Mouse (Mus musculus) thymus, postnatal 10 days (tissue): ENCODE measurements around the gene Gins2.
A peak's percentile ranks its signal among the peaks of the same experiment; 100 is the strongest.

ENCODE experiments used
- DNase-seq, 2 experiments: peaks; one replicate each; pipeline ENCODE4 v3.0.0; 2021; ENCODE audit warnings: low spot score in 2 of 2

The Gins2 gene

DNA sequence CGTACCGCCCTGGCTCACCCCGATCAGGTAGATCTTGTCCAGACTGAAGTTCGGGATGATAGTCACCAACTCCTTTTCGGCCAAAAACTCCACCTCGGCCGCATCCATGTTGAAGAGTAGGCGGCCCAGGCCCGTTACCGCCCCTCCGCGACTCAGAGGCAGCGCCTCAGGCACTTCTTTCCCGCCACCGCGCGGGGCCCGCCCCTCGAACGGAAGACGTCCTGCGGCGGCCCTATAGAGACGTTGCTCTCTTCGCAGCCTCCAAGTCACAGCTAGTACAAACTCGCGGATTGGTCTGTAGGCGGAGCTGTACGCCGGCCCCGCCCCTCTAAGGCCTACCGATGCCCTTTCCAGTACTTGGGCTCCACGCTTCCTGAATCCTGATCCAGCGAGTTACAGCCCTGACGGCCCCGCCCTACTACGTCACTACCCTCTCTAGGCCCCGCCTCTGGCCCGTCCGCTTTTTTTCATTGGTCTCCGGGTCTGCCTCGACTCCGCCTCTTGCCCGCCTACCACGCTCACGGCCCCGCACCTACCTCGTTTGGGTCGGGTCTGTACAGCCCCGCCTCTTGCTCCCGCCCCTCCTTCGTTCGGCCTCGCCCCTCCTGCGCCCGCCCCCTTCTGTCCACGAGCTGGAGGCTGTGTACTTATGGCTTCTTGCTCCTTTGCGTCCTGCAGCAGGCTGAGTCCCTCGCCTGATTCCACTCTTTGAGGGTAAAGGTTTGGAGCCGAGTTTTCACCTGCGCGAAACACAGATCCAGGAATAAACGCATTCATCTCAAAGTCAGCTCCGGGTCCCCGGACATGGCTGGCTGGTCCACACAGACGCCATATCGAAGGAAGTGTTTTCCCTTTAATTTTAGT, at the start of gene Gins2:
Gene Gins2, minus strand, starts transcription at position 397 of the 864 bp plus-strand sequence.
- DNase-seq = peak; percentile 98 to 99

DNA sequence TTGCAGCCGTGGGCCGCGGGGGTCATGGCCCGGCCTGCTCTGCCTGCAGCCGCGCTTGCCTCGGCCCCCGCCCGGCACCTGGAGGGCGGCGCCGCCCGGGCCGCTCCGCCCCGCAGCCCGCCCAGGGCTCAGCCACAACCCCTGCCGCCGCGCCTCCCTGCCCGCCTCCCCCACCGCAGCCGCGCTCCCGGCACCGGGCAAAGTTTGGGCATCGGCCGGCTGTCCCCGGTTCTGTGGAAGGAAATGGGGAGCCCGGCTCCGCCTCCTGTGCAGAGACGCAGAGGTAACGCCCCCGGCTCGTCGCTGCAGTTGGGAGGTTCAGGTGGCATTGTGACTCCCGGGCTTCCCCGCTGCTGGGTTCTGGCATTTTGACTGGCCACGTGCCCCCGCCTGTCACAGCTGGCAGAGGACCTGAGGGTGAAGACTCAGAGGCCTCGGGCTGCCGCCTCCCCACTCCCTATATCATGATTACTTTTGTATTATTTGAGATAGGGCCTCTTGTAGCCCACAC, 45.3 kb upstream of the Gins2 start:
- DNase-seq = peak; percentile 58 to 61

GRCm38 (mm10) chr8:120633665-120634271, 44.7 kb upstream of the Gins2 start:
- no peak for DNase-seq

DNA sequence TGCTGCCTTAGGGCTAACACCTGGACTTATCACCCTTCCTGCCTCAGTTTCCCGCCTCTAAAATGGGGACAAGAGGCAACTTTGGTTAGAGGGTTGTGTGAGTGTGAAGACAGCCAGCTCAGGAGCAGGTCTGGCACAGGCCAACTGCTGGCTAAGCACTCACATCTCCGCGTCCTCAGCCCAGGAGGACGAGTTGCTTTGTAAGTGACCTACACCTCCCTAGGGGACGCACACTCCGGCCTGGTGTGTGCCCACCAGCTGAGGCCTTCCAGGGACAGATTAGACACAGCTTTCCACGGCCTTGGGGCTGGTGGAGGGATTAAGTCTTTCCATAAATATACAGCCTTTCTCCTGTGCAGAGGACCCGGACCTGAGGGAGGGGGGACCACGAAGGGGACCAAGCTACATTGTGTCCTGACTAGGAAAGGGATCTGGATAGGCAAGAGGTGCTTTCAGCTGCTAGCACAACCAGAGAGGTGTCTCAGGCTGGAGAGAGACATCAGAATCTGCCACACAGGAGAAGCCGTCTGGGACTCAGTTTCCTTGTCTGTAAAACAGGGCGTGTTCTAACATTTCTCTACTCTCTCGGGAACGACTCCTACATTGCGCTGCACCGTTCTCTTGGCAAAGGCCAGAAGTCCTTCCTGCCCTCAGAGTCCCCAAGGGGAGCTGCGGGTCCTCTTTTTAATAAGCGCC, 44.0 kb upstream of the Gins2 start:
- DNase-seq = no peak

DNA sequence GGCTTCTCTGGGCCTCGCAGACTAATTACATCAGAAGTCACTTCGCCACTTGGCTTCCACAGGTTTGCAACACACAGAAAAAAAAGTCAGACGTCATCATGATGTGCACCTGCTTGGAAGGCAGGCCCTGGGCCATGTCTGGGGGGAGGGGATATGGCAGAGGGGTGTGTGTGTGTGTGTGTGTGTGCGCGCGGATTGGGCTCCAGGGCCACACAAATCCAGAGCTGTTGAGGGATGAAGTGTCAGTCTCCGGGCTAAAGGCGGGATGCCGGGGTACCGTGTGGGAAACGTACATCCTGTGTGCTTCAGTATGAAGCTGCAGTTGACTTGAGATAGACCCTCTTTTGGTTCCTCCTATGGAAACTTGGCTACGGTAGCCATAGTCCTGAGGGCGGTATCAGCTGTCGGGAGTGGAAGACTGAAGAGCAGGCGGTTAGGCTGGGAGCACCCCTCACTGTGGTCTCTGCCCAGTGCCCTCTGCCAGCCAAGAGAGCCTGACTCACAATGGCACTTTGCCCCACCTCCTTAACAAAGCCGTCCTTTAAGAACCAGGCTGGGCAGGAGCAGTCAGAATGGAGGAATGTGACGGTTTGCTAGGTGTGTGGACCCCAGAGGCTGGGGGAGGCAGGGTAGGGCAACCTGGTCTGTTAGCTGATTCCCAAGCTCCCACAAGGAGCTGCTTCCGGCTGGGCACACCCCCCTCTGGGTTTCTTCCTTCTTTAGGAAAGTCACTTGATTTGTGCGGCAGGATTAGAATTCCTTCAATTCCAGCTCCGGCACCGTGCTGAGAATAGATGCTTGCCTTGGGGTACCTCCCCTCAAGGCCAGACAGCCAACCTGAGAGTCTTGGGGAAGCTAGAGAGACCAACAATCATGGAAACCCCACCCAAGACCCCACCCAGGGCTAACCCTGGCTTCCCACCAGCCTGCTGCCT, 42.6 kb upstream of the Gins2 start:
- no peak for DNase-seq

- no peak for DNase-seq
Measured at GRCm38 (mm10) chr8:120630848-120631247, 41.7 kb upstream of the Gins2 start.

- no peak for DNase-seq
Measured at GRCm38 (mm10) chr8:120630031-120630430, 40.9 kb upstream of the Gins2 start.

- DNase-seq = no peak
Measured at GRCm38 (mm10) chr8:120627298-120627697, 38.2 kb upstream of the Gins2 start.

DNA sequence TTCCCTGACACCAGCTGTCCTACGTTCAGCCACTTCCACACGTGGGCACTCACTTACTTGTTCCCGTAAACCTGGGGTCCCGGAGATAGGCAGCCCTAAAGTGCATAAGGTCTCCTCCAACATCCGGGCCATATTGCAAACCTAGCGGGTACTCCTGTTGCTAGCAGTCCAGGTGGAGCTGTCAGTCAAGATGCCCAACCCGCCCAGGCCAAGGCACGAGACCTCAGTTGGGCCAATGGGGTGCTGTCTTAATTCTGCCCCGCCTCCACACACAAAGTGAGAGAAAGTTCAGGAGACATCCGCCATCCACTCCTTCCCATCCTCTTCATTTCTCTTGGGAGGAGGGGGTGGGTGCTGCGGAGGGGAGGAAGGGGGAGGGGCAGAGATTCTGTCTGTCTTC, 37.4 kb upstream of the Gins2 start:
- DNase-seq = no peak

DNA sequence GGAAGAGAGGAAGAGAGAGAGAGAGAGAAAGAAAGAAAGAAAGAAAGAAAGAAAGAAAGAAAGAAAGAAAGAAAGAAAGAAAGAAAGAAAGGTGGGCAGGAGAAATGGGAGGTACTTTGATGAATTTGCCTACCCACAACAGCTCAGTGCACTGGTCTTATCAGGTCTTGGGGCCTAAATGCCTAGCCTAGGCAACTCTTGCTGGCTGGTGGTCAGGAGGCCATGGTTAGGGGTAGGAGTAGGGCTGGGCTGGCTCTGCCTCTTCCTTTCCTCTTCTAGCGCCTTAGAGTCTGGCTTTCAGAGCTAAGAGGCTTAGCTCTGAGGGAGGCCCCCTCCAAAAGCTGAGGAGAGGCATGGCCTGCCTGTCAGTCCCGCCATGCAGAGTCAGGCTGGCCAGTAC, 34.5 kb upstream of the Gins2 start:
- DNase-seq = no peak

GRCm38 (mm10) chr8:120622161-120622560, 33.1 kb upstream of the Gins2 start:
- DNase-seq = no peak

- no peak for DNase-seq
Measured at GRCm38 (mm10) chr8:120620441-120620840, 31.3 kb upstream of the Gins2 start.

- no peak for DNase-seq
Measured at GRCm38 (mm10) chr8:120619235-120620180, 30.4 kb upstream of the Gins2 start.

DNA sequence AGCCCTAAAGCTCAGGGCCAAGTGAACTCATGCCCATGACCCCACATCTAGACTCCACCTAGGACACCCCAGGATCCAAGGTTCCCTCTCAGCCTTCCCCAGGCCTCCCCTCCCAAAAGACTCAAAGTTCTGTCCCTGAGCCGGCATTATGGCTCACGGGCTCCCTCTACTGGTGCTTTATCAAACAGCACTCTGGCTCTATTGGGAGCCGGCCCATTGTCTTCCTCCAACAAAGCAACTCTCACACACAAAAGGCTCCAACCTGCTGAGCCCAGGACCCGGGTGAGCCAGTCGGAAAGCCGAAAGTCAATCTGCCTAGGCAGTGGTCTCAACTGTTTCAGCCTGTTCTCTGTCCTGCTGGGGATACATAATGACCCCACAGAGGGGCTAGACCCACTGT, 29.0 kb upstream of the Gins2 start:
- peak; percentile 40 to 73 for DNase-seq

- no peak for DNase-seq
Measured at GRCm38 (mm10) chr8:120616663-120617626, 27.8 kb upstream of the Gins2 start.

- no peak for DNase-seq
Measured at GRCm38 (mm10) chr8:120614491-120614890, 25.4 kb upstream of the Gins2 start.

- DNase-seq = no peak
Measured at GRCm38 (mm10) chr8:120610824-120611223, 21.7 kb upstream of the Gins2 start.

GRCm38 (mm10) chr8:120607885-120608284, 18.8 kb upstream of the Gins2 start:
- peak; percentile 53 to 84 for DNase-seq

DNA sequence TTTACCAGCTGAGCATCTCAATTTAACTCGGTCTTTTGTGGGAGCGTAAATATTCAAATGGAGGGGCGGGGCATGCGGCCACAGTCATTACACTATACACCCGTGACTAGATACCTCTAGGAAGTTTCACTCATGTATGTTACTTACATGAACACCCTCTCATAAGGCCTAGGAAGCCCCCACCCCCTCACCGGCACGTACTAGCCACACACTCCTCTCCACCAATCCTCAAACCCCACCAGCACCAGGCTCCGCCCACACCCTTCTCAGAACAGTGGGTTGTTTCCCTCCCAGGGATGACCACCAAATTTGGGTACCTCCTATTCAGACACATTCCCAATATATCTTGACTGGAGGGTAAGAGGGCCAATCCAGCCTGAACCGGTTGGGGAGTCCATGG, 18.4 kb upstream of the Gins2 start:
- no peak for DNase-seq
